Mouse (Mus musculus) embryo, embryonic 11.5 days (tissue): ENCODE measurements at regions not wholly inside any gene's neighbourhood (a gene's known extent, or its start where the extent isn't known, plus 50 kb on each side); places are given as distances from the start of the nearest gene placed in this dataset.

Experiments
- DNase-seq: peaks from one replicate; pipeline ENCODE4 v3.0.0-alpha.2; 2012; ENCODE audit warnings: low read depth, low spot score

- DNase-seq = no peak
Measured at GRCm38 (mm10) chr10:37079535-37079934, 59.2 kb downstream of the Marcks start.

GRCm38 (mm10) chr10:37078439-37078838 lies 60.3 kb downstream of the Marcks start:
- DNase-seq = peak; percentile 26

GRCm38 (mm10) chr10:37077741-37078140 lies 61.0 kb downstream of the Marcks start:
- DNase-seq = no peak

GRCm38 (mm10) chr10:37072834-37073233 lies 65.9 kb downstream of the Marcks start:
- peak; percentile 47 for DNase-seq

GRCm38 (mm10) chr10:37072061-37072460 lies 66.7 kb downstream of the Marcks start:
- DNase-seq = no peak

GRCm38 (mm10) chr10:37071420-37071819 lies 67.3 kb downstream of the Marcks start:
- DNase-seq = no peak
